Mouse (Mus musculus) thymus, adult 2 months (tissue): Measurements from ENCODE around the gene Jmjd7.

Experiments
- CTCF ChIP-seq: fragments of 200-500 bp; IDR thresholded peaks from 2 replicates; pipeline ENCODE4 v1.5.1; 2012; ENCODE audit warnings: mild to moderate bottlenecking, control low read depth, low read length, moderate library complexity, borderline replicate concordance; ENCODE audit not compliant: control insufficient read depth, poor library complexity, insufficient read depth; ENCODE audit errors: extremely low read depth
- POLR2A ChIP-seq: fragments of 200-500 bp; IDR thresholded peaks from 2 replicates; pipeline ENCODE4 v1.6.1; 2012; ENCODE audit warnings: mild to moderate bottlenecking, low read length, control low read depth, moderate library complexity; ENCODE audit not compliant: control insufficient read depth, poor library complexity, insufficient read depth; ENCODE audit errors: extremely low read depth

DNA sequence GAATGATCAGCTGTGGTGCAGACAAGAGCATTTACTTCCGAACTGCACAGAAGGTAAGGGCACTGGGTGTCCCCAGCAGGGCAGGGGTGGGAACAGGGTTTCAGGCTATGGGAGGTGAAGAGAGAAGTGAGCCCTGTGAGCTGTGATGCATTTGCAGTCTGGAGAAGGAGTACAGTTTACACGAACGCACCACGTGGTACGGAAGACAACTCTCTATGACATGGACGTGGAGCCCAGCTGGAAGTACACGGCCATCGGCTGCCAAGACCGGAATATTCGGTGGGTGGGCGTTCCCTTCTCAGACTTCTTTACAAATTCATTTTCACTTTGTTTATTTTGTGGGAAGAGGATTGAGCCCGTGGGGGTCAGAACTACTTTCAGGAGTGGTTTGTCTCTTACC lies 9.7 kb upstream of the Jmjd7 start:
- no peak for TF ChIP-seq POLR2A
- no peak for TF ChIP-seq CTCF
